ENCODE assay signal across 7 mouse cellular contexts in genomic region chr11:120573585-120574277, GRCm38 (mm10). TPM values are rescaled to one million over a fixed set of nuclear protein-coding genes. Genes with fewer than 3 reads are reported as not detected.
A peak's percentile ranks its signal among the peaks of the same experiment; 100 is the strongest.
DNase-seq lines count a peak whose midpoint lies in the region; ATAC-seq and TF ChIP-seq lines count a peak whose summit lies in the region.

No protein-coding gene starts in this region.

- peaks cover 28% of the 10 kb centered on the region for H3K4me1 ChIP-seq in forebrain, embryonic 15.5 days
- peaks cover 21% of the 10 kb centered on the region for H3K4me1 ChIP-seq in limb, embryonic 14.5 days (ENCODE audit: control insufficient read depth, insufficient read depth, low read length)
- H3K4me1 ChIP-seq in neural tube, embryonic 15.5 days: peaks cover 25% of the 10 kb centered on the region

- under 1% methylated on average over 23 of the region's 23 CpGs for WGBS in forebrain, embryonic 15.5 days
- WGBS in limb, embryonic 14.5 days: under 1% methylated on average over 23 of the region's 23 CpGs
- under 1% methylated on average over 23 of the region's 23 CpGs for WGBS in neural tube, embryonic 15.5 days

- DNase-seq in 3T3-L1 (ENCODE audit: low read depth, low spot score): peak; percentile 69
- DNase-seq in CD4-positive helper T cell, adult 2 months (ENCODE audit: low read depth, low spot score): peak; percentile 87
- DNase-seq in limb, embryonic 14.5 days (ENCODE audit: low spot score): no peak
- no peak for DNase-seq in layer of hippocampus, adult 8-10 months (ENCODE audit: low spot score in 2 of 2)
- no peak for DNase-seq in gastrocnemius, postnatal 14 days

- peak overlapping the region; percentile 79 for H3K4me2 ChIP-seq in forebrain, embryonic 15.5 days (replicated peaks)
- peak overlapping the region; percentile 76 for H3K4me2 ChIP-seq in limb, embryonic 14.5 days (replicated peaks; ENCODE audit: low read depth, low read length, severe bottlenecking)
- peak overlapping the region; percentile 88 for H3K4me2 ChIP-seq in neural tube, embryonic 15.5 days

- peaks cover 35% of the 10 kb centered on the region for H3K36me3 ChIP-seq in forebrain, embryonic 15.5 days
- peaks cover 45% of the 10 kb centered on the region for H3K36me3 ChIP-seq in limb, embryonic 14.5 days (ENCODE audit: control insufficient read depth, insufficient read depth, low read length)
- H3K36me3 ChIP-seq in neural tube, embryonic 15.5 days: peaks cover 37% of the 10 kb centered on the region

- TF ChIP-seq POLR2A in limb, embryonic 14.5 days (IDR thresholded peaks at IDR 0.05; ENCODE audit: borderline replicate concordance, extremely low read depth, insufficient read depth, insufficient read length): no peak

- H3K9me3 ChIP-seq in forebrain, embryonic 15.5 days: no peaks in the 10 kb centered on the region
- H3K9me3 ChIP-seq in limb, embryonic 14.5 days (ENCODE audit: control insufficient read depth, low read length): no peaks in the 10 kb centered on the region
- no peaks in the 10 kb centered on the region for H3K9me3 ChIP-seq in neural tube, embryonic 15.5 days (replicated peaks)

- peak overlapping the region; percentile 90 for H3K27ac ChIP-seq in forebrain, embryonic 15.5 days (replicated peaks)
- H3K27ac ChIP-seq in limb, embryonic 14.5 days (replicated peaks; ENCODE audit: low read depth, low read length): peak overlapping the region; percentile 97
- H3K27ac ChIP-seq in neural tube, embryonic 15.5 days (replicated peaks): peak overlapping the region; percentile 91

- peak overlapping the region; percentile 69 for H3K4me3 ChIP-seq in forebrain, embryonic 15.5 days
- peak overlapping the region; percentile 94 for H3K4me3 ChIP-seq in limb, embryonic 14.5 days (replicated peaks; ENCODE audit: low read length)
- peak overlapping the region; percentile 83 for H3K4me3 ChIP-seq in neural tube, embryonic 15.5 days (replicated peaks)

- peak overlapping the region; percentile 82 for H3K9ac ChIP-seq in forebrain, embryonic 15.5 days (replicated peaks)
- peak overlapping the region; percentile 90 for H3K9ac ChIP-seq in limb, embryonic 14.5 days (ENCODE audit: low read depth, low read length, severe bottlenecking)
- peak overlapping the region; percentile 74 for H3K9ac ChIP-seq in neural tube, embryonic 15.5 days (replicated peaks)

- H3K27me3 ChIP-seq in forebrain, embryonic 15.5 days: no peaks in the 10 kb centered on the region
- H3K27me3 ChIP-seq in limb, embryonic 14.5 days (ENCODE audit: control insufficient read depth, insufficient read depth, low read length): no peaks in the 10 kb centered on the region
- no peaks in the 10 kb centered on the region for H3K27me3 ChIP-seq in neural tube, embryonic 15.5 days (replicated peaks)

- intact Hi-C loops in gastrocnemius, postnatal 14 days (cut with DNase I; ENCODE audit: low total_unique reads): no loop called here

- ATAC-seq in forebrain, embryonic 15.5 days (replicated peaks): no peak
- no peak for ATAC-seq in limb, embryonic 14.5 days (ENCODE audit: low FRiP score, low read depth)
- peak; percentile 9 for ATAC-seq in neural tube, embryonic 15.5 days (ENCODE audit: low FRiP score)

RNA-seq across cellular contexts. Expression of gene P4hb, which starts 0.7 kb away (rescaled TPM):
- polyA plus RNA-seq in forebrain, embryonic 15.5 days (2015; fragmentation: Nextera tagmentation; extraction: Ambion mirVana): 234 and 239 TPM in 2 replicates
- 569 and 645 TPM in 2 replicates for polyA plus RNA-seq in limb, embryonic 14.5 days (2012; rRNA removed)
- 968 and 988 TPM in 2 replicates for polyA plus RNA-seq in limb, embryonic 14.5 days (2014; fragmentation: Nextera tagmentation; extraction: Ambion mirVana)
- 282 and 351 TPM in 2 replicates for polyA plus RNA-seq in neural tube, embryonic 15.5 days (2015; fragmentation: Nextera tagmentation; extraction: Ambion mirVana)
- total RNA-seq in layer of hippocampus, adult 8-10 months (2022): 100 to 1,000 TPM; 119 to 147 (median 134) TPM
- total RNA-seq in gastrocnemius, postnatal 14 days (2021): 100 to 1,000 TPM; 264 to 301 TPM

RNA-seq across cellular contexts. Expression of gene Arhgdia, which starts 7.7 kb away (rescaled TPM):
- polyA plus RNA-seq in forebrain, embryonic 15.5 days (2015; fragmentation: Nextera tagmentation; extraction: Ambion mirVana): 464 TPM in 2 replicates
- polyA plus RNA-seq in limb, embryonic 14.5 days (2012; rRNA removed): 610 and 750 TPM in 2 replicates
- 566 and 572 TPM in 2 replicates for polyA plus RNA-seq in limb, embryonic 14.5 days (2014; fragmentation: Nextera tagmentation; extraction: Ambion mirVana)
- 488 and 542 TPM in 2 replicates for polyA plus RNA-seq in neural tube, embryonic 15.5 days (2015; fragmentation: Nextera tagmentation; extraction: Ambion mirVana)
- 100 to 1,000 TPM; 268 to 314 (median 278) TPM for total RNA-seq in layer of hippocampus, adult 8-10 months (2022)
- total RNA-seq in gastrocnemius, postnatal 14 days (2021): 100 to 1,000 TPM; 118 to 144 TPM

RNA-seq across cellular contexts. Expression of gene Ppp1r27, which starts 22.8 kb away (rescaled TPM):
- polyA plus RNA-seq in forebrain, embryonic 15.5 days (2015; fragmentation: Nextera tagmentation; extraction: Ambion mirVana): 0.23 TPM in 1 of 2 replicates, not detected in the other
- 2.7 and 3.7 TPM in 2 replicates for polyA plus RNA-seq in limb, embryonic 14.5 days (2012; rRNA removed)
- polyA plus RNA-seq in limb, embryonic 14.5 days (2014; fragmentation: Nextera tagmentation; extraction: Ambion mirVana): 3.3 and 3.5 TPM in 2 replicates
- 0.69 and 14.1 TPM in 2 replicates for polyA plus RNA-seq in neural tube, embryonic 15.5 days (2015; fragmentation: Nextera tagmentation; extraction: Ambion mirVana)
- total RNA-seq in layer of hippocampus, adult 8-10 months (2022): not detected
- 100 to 1,000 TPM; 159 to 234 TPM for total RNA-seq in gastrocnemius, postnatal 14 days (2021)

RNA-seq across cellular contexts. Expression of gene Mcrip1, which starts 24.2 kb away (rescaled TPM):
- polyA plus RNA-seq in forebrain, embryonic 15.5 days (2015; fragmentation: Nextera tagmentation; extraction: Ambion mirVana): 242 and 245 TPM in 2 replicates
- 203 and 265 TPM in 2 replicates for polyA plus RNA-seq in limb, embryonic 14.5 days (2012; rRNA removed)
- 271 and 274 TPM in 2 replicates for polyA plus RNA-seq in limb, embryonic 14.5 days (2014; fragmentation: Nextera tagmentation; extraction: Ambion mirVana)
- 229 and 235 TPM in 2 replicates for polyA plus RNA-seq in neural tube, embryonic 15.5 days (2015; fragmentation: Nextera tagmentation; extraction: Ambion mirVana)
- total RNA-seq in layer of hippocampus, adult 8-10 months (2022): 10 to 100 TPM; 61.1 to 68.7 (median 63.3) TPM
- 10 to 100 TPM; 31.1 to 33.3 TPM for total RNA-seq in gastrocnemius, postnatal 14 days (2021)

RNA-seq across cellular contexts. Expression of gene Alyref, which starts 24.4 kb away (rescaled TPM):
- polyA plus RNA-seq in forebrain, embryonic 15.5 days (2015; fragmentation: Nextera tagmentation; extraction: Ambion mirVana): 372 and 388 TPM in 2 replicates
- polyA plus RNA-seq in limb, embryonic 14.5 days (2012; rRNA removed): 96.8 and 143 TPM in 2 replicates
- polyA plus RNA-seq in limb, embryonic 14.5 days (2014; fragmentation: Nextera tagmentation; extraction: Ambion mirVana): 478 TPM in 2 replicates
- 219 and 265 TPM in 2 replicates for polyA plus RNA-seq in neural tube, embryonic 15.5 days (2015; fragmentation: Nextera tagmentation; extraction: Ambion mirVana)
- total RNA-seq in layer of hippocampus, adult 8-10 months (2022): 10 to 100 TPM; 38.1 to 61.8 (median 52.9) TPM
- 10 to 100 TPM; 44.6 to 60.9 TPM for total RNA-seq in gastrocnemius, postnatal 14 days (2021)

Comparison
In these comparisons a context has a peak if more than half of its experiments do, and no peak if none do; other contexts are left out.
1. DNase-seq: peak in 3T3-L1 (single experiment) and CD4-positive helper T cell, adult 2 months (single experiment); none in limb, embryonic 14.5 days (single experiment), layer of hippocampus, adult 8-10 months (0 of 2) and gastrocnemius, postnatal 14 days (single experiment).
2. Peak in every context shown above with its lines, with median percentiles within 50 percentile points of each other: H3K27ac ChIP-seq, H3K4me2 ChIP-seq, H3K4me3 ChIP-seq and H3K9ac ChIP-seq.